Mouse (Mus musculus): ENCODE results near the gene Tbc1d10c. TPM values are rescaled to one million over a fixed set of nuclear protein-coding genes. Genes with fewer than 3 reads are reported as not detected.

The Tbc1d10c gene
- polyA plus RNA-seq, 1 experiment from 2014 or later = 8.1 TPM

GRCm38 (mm10) chr19:4211891-4212588 is 21.0 kb upstream of the Tbc1d10c start:
- Histone ChIP-seq H3K9ac (ENCODE audit: low read depth, low read length) (no peak overlapping the region), H3K4me3 (ENCODE audit: low read depth, low read length) (no peak overlapping the region), H3K36me3 (ENCODE audit: control insufficient read depth, insufficient read depth) (no peaks in the 10 kb centered on the region), H3K9me3 (replicated peaks; ENCODE audit: control insufficient read depth, low read length) (no peaks in the 10 kb centered on the region), H3K27me3 (ENCODE audit: control insufficient read depth, insufficient read depth, low read depth, low read length) (peaks cover 64% of the 10 kb centered on the region), H3K27ac (ENCODE audit: low read length) (no peak overlapping the region), H3K4me1 (ENCODE audit: control insufficient read depth, low read depth, low read length) (peaks cover 16% of the 10 kb centered on the region), H3K4me2 (ENCODE audit: low read depth, low read length) (no peak overlapping the region)
- no peak for ATAC-seq (ENCODE audit: low read depth)
- 37% methylated on average over 4 of the region's 4 CpGs for WGBS (ENCODE audit: insufficient replicate concordance)

- H3K9me3 ChIP-seq (replicated peaks; ENCODE audit: control insufficient read depth, low read length) = no peaks in the 10 kb centered on the region
- no peak overlapping the region for H3K4me3 ChIP-seq (ENCODE audit: low read depth, low read length)
- no peaks in the 10 kb centered on the region for H3K36me3 ChIP-seq (ENCODE audit: control insufficient read depth, insufficient read depth)
- no peak for ATAC-seq (ENCODE audit: low read depth)
- peaks cover 6% of the 10 kb centered on the region for H3K4me1 ChIP-seq (ENCODE audit: control insufficient read depth, low read depth, low read length)
- 50% methylated on average over 5 of the region's 5 CpGs for WGBS (ENCODE audit: insufficient replicate concordance)
- no peak overlapping the region for H3K4me2 ChIP-seq (ENCODE audit: low read depth, low read length)
- H3K27ac ChIP-seq (ENCODE audit: low read length) = no peak overlapping the region
- H3K27me3 ChIP-seq (ENCODE audit: control insufficient read depth, insufficient read depth, low read depth, low read length) = peaks cover 37% of the 10 kb centered on the region
- no peak overlapping the region for H3K9ac ChIP-seq (ENCODE audit: low read depth, low read length)
These were observed 17.5 kb upstream of the Tbc1d10c start for GRCm38 (mm10) chr19:4208563-4208962.

- no peaks in the 10 kb centered on the region for H3K9me3 ChIP-seq (replicated peaks; ENCODE audit: control insufficient read depth, low read length)
- no peak overlapping the region for H3K9ac ChIP-seq (ENCODE audit: low read depth, low read length)
- no peak overlapping the region for H3K4me2 ChIP-seq (ENCODE audit: low read depth, low read length)
- no peaks in the 10 kb centered on the region for H3K36me3 ChIP-seq (ENCODE audit: control insufficient read depth, insufficient read depth)
- H3K27ac ChIP-seq (ENCODE audit: low read length) = no peak overlapping the region
- WGBS (ENCODE audit: insufficient replicate concordance) = 2% methylated on average over 2 of the region's 2 CpGs
- H3K4me3 ChIP-seq (ENCODE audit: low read depth, low read length) = no peak overlapping the region
- H3K27me3 ChIP-seq (ENCODE audit: control insufficient read depth, insufficient read depth, low read depth, low read length) = peaks cover 21% of the 10 kb centered on the region
- ATAC-seq (ENCODE audit: low read depth) = peak; percentile 59; the same call in 1 of the 2 replicates
- H3K4me1 ChIP-seq (ENCODE audit: control insufficient read depth, low read depth, low read length) = peaks cover 7% of the 10 kb centered on the region
These were observed 15.9 kb upstream of the Tbc1d10c start for GRCm38 (mm10) chr19:4206971-4207370.

GRCm38 (mm10) chr19:4204889-4205288 is 13.8 kb upstream of the Tbc1d10c start:
- no peak overlapping the region for H3K27ac ChIP-seq (ENCODE audit: low read length)
- H3K9ac ChIP-seq (ENCODE audit: low read depth, low read length) = no peak overlapping the region
- no peaks in the 10 kb centered on the region for H3K9me3 ChIP-seq (replicated peaks; ENCODE audit: control insufficient read depth, low read length)
- no peak overlapping the region for H3K4me2 ChIP-seq (ENCODE audit: low read depth, low read length)
- H3K4me3 ChIP-seq (ENCODE audit: low read depth, low read length) = no peak overlapping the region
- peaks cover 8% of the 10 kb centered on the region for H3K27me3 ChIP-seq (ENCODE audit: control insufficient read depth, insufficient read depth, low read depth, low read length)
- H3K4me1 ChIP-seq (ENCODE audit: control insufficient read depth, low read depth, low read length) = peaks cover 19% of the 10 kb centered on the region
- no peak for ATAC-seq (ENCODE audit: low read depth)
- 61% methylated on average over 4 of the region's 4 CpGs for WGBS (ENCODE audit: insufficient replicate concordance)
- H3K36me3 ChIP-seq (ENCODE audit: control insufficient read depth, insufficient read depth) = no peaks in the 10 kb centered on the region

GRCm38 (mm10) chr19:4203604-4204326 is 12.7 kb upstream of the Tbc1d10c start:
- ATAC-seq (ENCODE audit: low read depth) = no peak

GRCm38 (mm10) chr19:4203148-4203547 is 12.1 kb upstream of the Tbc1d10c start:
- H3K4me3 ChIP-seq (ENCODE audit: low read depth, low read length) = no peak overlapping the region
- H3K27ac ChIP-seq (ENCODE audit: low read length) = no peak overlapping the region
- 37% methylated on average over 3 of the region's 3 CpGs for WGBS (ENCODE audit: insufficient replicate concordance)
- no peak overlapping the region for H3K4me2 ChIP-seq (ENCODE audit: low read depth, low read length)
- no peak overlapping the region for H3K9ac ChIP-seq (ENCODE audit: low read depth, low read length)
- no peak for ATAC-seq (ENCODE audit: low read depth)
- 0 out of 2 replicates have a peak, but pooled peaks cover 2% of the 10 kb centered on the region for H3K36me3 ChIP-seq (ENCODE audit: control insufficient read depth, insufficient read depth)
- no peaks in the 10 kb centered on the region for H3K9me3 ChIP-seq (replicated peaks; ENCODE audit: control insufficient read depth, low read length)
- H3K4me1 ChIP-seq (ENCODE audit: control insufficient read depth, low read depth, low read length) = peaks cover 21% of the 10 kb centered on the region
- peaks cover 8% of the 10 kb centered on the region for H3K27me3 ChIP-seq (ENCODE audit: control insufficient read depth, insufficient read depth, low read depth, low read length)

More at GRCm38 (mm10) chr19:4203604-4204326, 12.7 kb upstream of the Tbc1d10c start:
- Histone ChIP-seq H3K36me3 (ENCODE audit: control insufficient read depth, insufficient read depth) (0 out of 2 replicates have a peak, but pooled peaks cover 2% of the 10 kb centered on the region), H3K9me3 (replicated peaks; ENCODE audit: control insufficient read depth, low read length) (no peaks in the 10 kb centered on the region), H3K4me1 (ENCODE audit: control insufficient read depth, low read depth, low read length) (peaks cover 21% of the 10 kb centered on the region), H3K4me2 (ENCODE audit: low read depth, low read length) (no peak overlapping the region), H3K4me3 (ENCODE audit: low read depth, low read length) (no peak overlapping the region), H3K9ac (ENCODE audit: low read depth, low read length) (no peak overlapping the region), H3K27me3 (ENCODE audit: control insufficient read depth, insufficient read depth, low read depth, low read length) (peaks cover 8% of the 10 kb centered on the region), H3K27ac (ENCODE audit: low read length) (peak overlapping the region; percentile 61)
- WGBS (ENCODE audit: insufficient replicate concordance) = 22% methylated on average over 13 of the region's 13 CpGs

- Histone ChIP-seq H3K9me3 (replicated peaks; ENCODE audit: control insufficient read depth, low read length) (no peaks in the 10 kb centered on the region), H3K4me2 (ENCODE audit: low read depth, low read length) (peak overlapping the region; percentile 99), H3K4me3 (ENCODE audit: low read depth, low read length) (peak overlapping the region; percentile 75), H3K27me3 (ENCODE audit: control insufficient read depth, insufficient read depth, low read depth, low read length) (peaks cover 8% of the 10 kb centered on the region), H3K27ac (ENCODE audit: low read length) (peak overlapping the region; percentile 74; the same call in 1 of the 2 replicates), H3K36me3 (ENCODE audit: control insufficient read depth, insufficient read depth) (0 out of 2 replicates have a peak, but pooled peaks cover 4% of the 10 kb centered on the region), H3K9ac (ENCODE audit: low read depth, low read length) (peak overlapping the region; percentile 76; the same call in 1 of the 2 replicates), H3K4me1 (ENCODE audit: control insufficient read depth, low read depth, low read length) (peaks cover 24% of the 10 kb centered on the region)
- ATAC-seq (ENCODE audit: low read depth) = no peak
- WGBS (ENCODE audit: insufficient replicate concordance) = 41% methylated on average over 7 of the region's 7 CpGs
These were observed 11.1 kb upstream of the Tbc1d10c start for GRCm38 (mm10) chr19:4202149-4202548.

- ATAC-seq (ENCODE audit: low read depth) = peak; percentile 84
- under 1% methylated on average over 34 of the region's 34 CpGs for WGBS (ENCODE audit: insufficient replicate concordance)
- Histone ChIP-seq H3K4me3 (ENCODE audit: low read depth, low read length) (peak within 1 kb of the TSS; percentile 75), H3K9ac (ENCODE audit: low read depth, low read length) (peak within 1 kb of the TSS; percentile 76), H3K27me3 (ENCODE audit: control insufficient read depth, insufficient read depth, low read depth, low read length) (peaks cover 8% of the 10 kb centered on the region), H3K4me2 (ENCODE audit: low read depth, low read length) (peak within 1 kb of the TSS; percentile 99), H3K27ac (ENCODE audit: low read length) (peak within 1 kb of the TSS; percentile 74), H3K4me1 (ENCODE audit: control insufficient read depth, low read depth, low read length) (peaks cover 32% of the 10 kb centered on the region), H3K9me3 (replicated peaks; ENCODE audit: control insufficient read depth, low read length) (no peaks in the 10 kb centered on the region), H3K36me3 (ENCODE audit: control insufficient read depth, insufficient read depth) (peaks cover 9% of the 10 kb centered on the region; the same call in 1 of the 2 replicates)
These were observed 10.3 kb upstream of the Tbc1d10c start, which contains the start of gene Rad9a for GRCm38 (mm10) chr19:4201291-4201909. Rad9a (minus strand) TSS chr19:4201662.

Data from liver, embryonic 16.5 days (tissue).